Mouse (Mus musculus) bone marrow macrophage, adult 2 months (primary cell): Measurements from ENCODE around the gene Ankrd13d.

Source experiments
- CTCF ChIP-seq: IDR thresholded peaks from 2 replicates; pipeline ENCODE4 v1.5.1; 2012; ENCODE audit warnings: low read depth, mild to moderate bottlenecking, low read length, moderate library complexity
- POLR2A ChIP-seq: IDR thresholded peaks from 2 replicates; pipeline ENCODE4 v1.6.1; 2012; ENCODE audit warnings: mild to moderate bottlenecking, low read depth, low read length, borderline replicate concordance

DNA sequence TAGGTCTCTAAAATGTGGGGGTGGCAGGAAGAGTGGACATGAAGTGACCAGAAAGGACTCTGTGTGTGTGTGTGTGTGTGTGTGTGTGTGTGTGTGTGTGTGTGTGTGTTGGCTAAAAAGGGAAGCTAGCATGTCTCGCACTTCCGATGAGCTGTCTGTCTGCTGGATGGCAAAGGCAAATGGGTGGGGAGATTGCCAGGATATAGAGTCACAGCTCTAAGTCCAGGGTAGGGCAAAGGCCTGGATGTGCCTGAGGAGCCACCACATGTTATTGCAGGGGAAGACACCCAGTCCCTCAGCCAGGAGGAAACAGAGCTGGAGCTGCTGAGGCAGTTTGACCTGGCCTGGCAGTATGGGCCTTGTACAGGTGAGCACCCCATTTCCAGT is 50.8 kb downstream of the Ankrd13d start:
- no peak for TF ChIP-seq CTCF
- no peak for TF ChIP-seq POLR2A
